ENCODE assay signal across 11 mouse cellular contexts in genomic region chr5:21933340-21934075, GRCm38 (mm10).
A peak's percentile ranks its signal among the peaks of the same experiment; 100 is the strongest.
DNase-seq lines count a peak whose midpoint lies in the region; ATAC-seq and TF ChIP-seq lines count a peak whose summit lies in the region.
"Had no signal": no experiment of that assay in that cellular context is flagged by ENCODE, and none has a peak within 500 bp of the region (broad histone marks: within the 10 kb centered on the region; RNA-seq: fewer than 3 reads in every experiment).

No protein-coding gene starts in this region.

- no peak for DNase-seq in heart, adult 2 months
- no peak for DNase-seq in heart, adult 18-20 months
- DNase-seq in liver, postnatal 0 days: no peak
- no peak for DNase-seq in liver
- peak; percentile 7 for DNase-seq in adipocyte (ENCODE audit: low spot score)
- DNase-seq in induced T-regulatory cell, adult 2 months (ENCODE audit: low read depth): peak; percentile 1
- no peak for DNase-seq in embryonic facial prominence, embryonic 10.5 days (ENCODE audit: low spot score)
- no peak for DNase-seq in stomach, postnatal 0 days (ENCODE audit: low spot score)
- DNase-seq: adrenal gland, postnatal 25 days had no signal

- TF ChIP-seq CTCF in heart, adult 2 months (IDR thresholded peaks at IDR 0.05): peak; percentile 58
- peak; percentile 34; the same call in 1 of the 2 replicates for TF ChIP-seq CTCF in liver, postnatal 0 days (IDR thresholded peaks at IDR 0.05; ENCODE audit: low read depth)
- no peak for TF ChIP-seq CTCF in stomach, postnatal 0 days (IDR thresholded peaks at IDR 0.05; ENCODE audit: low read depth)

- WGBS in heart, adult 2 months: 57% methylated on average over 8 of the region's 8 CpGs
- WGBS in liver, postnatal 0 days (ENCODE audit: insufficient replicate concordance): 66% methylated on average over 8 of the region's 8 CpGs
- WGBS in embryonic facial prominence, embryonic 10.5 days: 84% methylated on average over 8 of the region's 8 CpGs
- 66% methylated on average over 8 of the region's 8 CpGs for WGBS in stomach, postnatal 0 days

- no peak for ATAC-seq in liver, postnatal 0 days
- no peak for ATAC-seq in stomach, postnatal 0 days (ENCODE audit: low FRiP score, low TSS enrichment)

- no peak overlapping the region for H3K27ac ChIP-seq in heart, adult 2 months
- no peak overlapping the region for H3K27ac ChIP-seq in liver, postnatal 0 days (ENCODE audit: low read depth)
- H3K27ac ChIP-seq in embryonic facial prominence, embryonic 10.5 days (replicated peaks): no peak overlapping the region
- no peak overlapping the region for H3K27ac ChIP-seq in stomach, postnatal 0 days (replicated peaks)
- H3K27ac ChIP-seq: limb, embryonic 12.5 days; macrophage had no signal

- H3K4me1 ChIP-seq in heart, adult 2 months (ENCODE audit: control insufficient read depth, insufficient read depth, low read length): no peaks in the 10 kb centered on the region
- no peaks in the 10 kb centered on the region for H3K4me1 ChIP-seq in liver, postnatal 0 days (ENCODE audit: insufficient read depth)
- no peaks in the 10 kb centered on the region for H3K4me1 ChIP-seq in embryonic facial prominence, embryonic 10.5 days
- no peaks in the 10 kb centered on the region for H3K4me1 ChIP-seq in stomach, postnatal 0 days (replicated peaks; ENCODE audit: control insufficient read depth, insufficient read depth)

- no peaks in the 10 kb centered on the region for H3K79me2 ChIP-seq in heart, adult 2 months (replicated peaks; ENCODE audit: control insufficient read depth, insufficient read depth, low read length)

- no peaks in the 10 kb centered on the region for H3K27me3 ChIP-seq in heart, adult 2 months (ENCODE audit: control insufficient read depth, insufficient read depth, low read length)
- no peaks in the 10 kb centered on the region for H3K27me3 ChIP-seq in liver, postnatal 0 days (ENCODE audit: insufficient read depth, low read length)
- no peaks in the 10 kb centered on the region for H3K27me3 ChIP-seq in embryonic facial prominence, embryonic 10.5 days (replicated peaks; ENCODE audit: low read depth, poor library complexity, severe bottlenecking)
- no peaks in the 10 kb centered on the region for H3K27me3 ChIP-seq in stomach, postnatal 0 days (ENCODE audit: control insufficient read depth, insufficient read depth, low read length)
- H3K27me3 ChIP-seq: limb, embryonic 12.5 days had no signal

- no peak for TF ChIP-seq POLR2A in heart, adult 2 months (IDR thresholded peaks at IDR 0.05; ENCODE audit: insufficient read depth, low read depth, low read length)

- H3K4me3 ChIP-seq in heart, adult 2 months: no peak overlapping the region
- no peak overlapping the region for H3K4me3 ChIP-seq in liver, postnatal 0 days (ENCODE audit: low read depth, low read length)
- H3K4me3 ChIP-seq in embryonic facial prominence, embryonic 10.5 days: no peak overlapping the region
- H3K4me3 ChIP-seq in stomach, postnatal 0 days (ENCODE audit: low read depth, low read length): no peak overlapping the region
- H3K4me3 ChIP-seq: limb, embryonic 12.5 days had no signal

- no peaks in the 10 kb centered on the region for H3K36me3 ChIP-seq in heart, adult 2 months (ENCODE audit: control insufficient read depth, insufficient read depth, low read length)
- no peaks in the 10 kb centered on the region; the same call in 1 of the 2 replicates for H3K36me3 ChIP-seq in liver, postnatal 0 days (replicated peaks; ENCODE audit: insufficient read depth, low read length)
- no peaks in the 10 kb centered on the region for H3K36me3 ChIP-seq in embryonic facial prominence, embryonic 10.5 days (replicated peaks)
- no peaks in the 10 kb centered on the region for H3K36me3 ChIP-seq in stomach, postnatal 0 days (ENCODE audit: control insufficient read depth, insufficient read depth, low read length)
- H3K36me3 ChIP-seq: limb, embryonic 12.5 days had no signal

- intact Hi-C loops in heart, adult 2 months (cut with DNase I): loop anchor here (5.0 kb wide), 1 partner anchor 584 kb away; no protein-coding TSS in a partner anchor

- no peak for TF ChIP-seq EP300 in heart, adult 2 months (IDR thresholded peaks at IDR 0.05; ENCODE audit: insufficient read depth, low read depth, low read length)
- no peak for TF ChIP-seq EP300 in liver, postnatal 0 days (IDR thresholded peaks at IDR 0.05; ENCODE audit: low read depth)
- no peak for TF ChIP-seq EP300 in stomach, postnatal 0 days (optimal IDR thresholded peaks at IDR 0.05)

- no peak overlapping the region for H3K4me2 ChIP-seq in liver, postnatal 0 days (ENCODE audit: low read depth, low read length)
- no peak overlapping the region for H3K4me2 ChIP-seq in stomach, postnatal 0 days (replicated peaks; ENCODE audit: low read depth)
- H3K4me2 ChIP-seq: limb, embryonic 12.5 days had no signal

- H3K9ac ChIP-seq in heart, adult 2 months (ENCODE audit: low read depth, low read length): no peak overlapping the region
- no peak overlapping the region for H3K9ac ChIP-seq in liver, postnatal 0 days (replicated peaks)
- H3K9ac ChIP-seq in stomach, postnatal 0 days (ENCODE audit: low read length): no peak overlapping the region
- H3K9ac ChIP-seq: limb, embryonic 12.5 days had no signal

- H3K9me3 ChIP-seq in liver, postnatal 0 days (ENCODE audit: low read length): no peaks in the 10 kb centered on the region
- H3K9me3 ChIP-seq in embryonic facial prominence, embryonic 10.5 days: no peaks in the 10 kb centered on the region
- H3K9me3 ChIP-seq in stomach, postnatal 0 days (ENCODE audit: control insufficient read depth, low read length): no peaks in the 10 kb centered on the region
- H3K9me3 ChIP-seq: limb, embryonic 12.5 days had no signal

Comparison
In these comparisons a context has a peak if more than half of its experiments do, and no peak if none do; other contexts are left out.
1. DNase-seq: peak in adipocyte (single experiment) and induced T-regulatory cell, adult 2 months (single experiment); none in heart, adult 2 months (0 of 2), heart, adult 18-20 months (0 of 2), liver, postnatal 0 days (single experiment), liver (single experiment), embryonic facial prominence, embryonic 10.5 days (single experiment) and stomach, postnatal 0 days (single experiment).